Mouse (Mus musculus): ENCODE results near the gene Tbc1d1.

The Tbc1d1 gene

GRCm38 (mm10) chr5:64364432-64365125 is 208.5 kb downstream of the Tbc1d1 start:
- DNase-seq: peak; percentile 65

GRCm38 (mm10) chr5:64365187-64366066 is 209.3 kb downstream of the Tbc1d1 start:
- no peak for DNase-seq

GRCm38 (mm10) chr5:64366113-64366512 is 210.0 kb downstream of the Tbc1d1 start:
- no peak for DNase-seq

- peak; percentile 86 for DNase-seq
Observed at GRCm38 (mm10) chr5:64367426-64367825, 211.3 kb downstream of the Tbc1d1 start.

GRCm38 (mm10) chr5:64371331-64371831 is 215.3 kb downstream of the Tbc1d1 start:
- DNase-seq: no peak

- DNase-seq: no peak
Observed at GRCm38 (mm10) chr5:64372292-64372961, 216.3 kb downstream of the Tbc1d1 start.

- no peak for DNase-seq
Observed at GRCm38 (mm10) chr5:64373695-64374094, 217.6 kb downstream of the Tbc1d1 start.

GRCm38 (mm10) chr5:64375851-64376250 is 219.7 kb downstream of the Tbc1d1 start:
- no peak for DNase-seq

GRCm38 (mm10) chr5:64376466-64376865 is 220.4 kb downstream of the Tbc1d1 start:
- DNase-seq: no peak

GRCm38 (mm10) chr5:64377705-64378104 is 221.6 kb downstream of the Tbc1d1 start:
- no peak for DNase-seq

- DNase-seq: peak; percentile 77
Observed at GRCm38 (mm10) chr5:64378591-64379275, 222.6 kb downstream of the Tbc1d1 start.

- no peak for DNase-seq
Observed at GRCm38 (mm10) chr5:64379829-64380228, 223.7 kb downstream of the Tbc1d1 start.

GRCm38 (mm10) chr5:64380698-64381375 is 224.7 kb downstream of the Tbc1d1 start:
- DNase-seq: peak; percentile 77

- DNase-seq: peak; percentile 45
Observed at GRCm38 (mm10) chr5:64381538-64381937, 225.4 kb downstream of the Tbc1d1 start.

- peak; percentile 92 for DNase-seq
Observed at GRCm38 (mm10) chr5:64382451-64383057, 226.4 kb downstream of the Tbc1d1 start.

- DNase-seq: no peak
Observed at GRCm38 (mm10) chr5:64383215-64383614, 227.1 kb downstream of the Tbc1d1 start.

- DNase-seq: no peak
Observed at GRCm38 (mm10) chr5:64384546-64384945, 228.4 kb downstream of the Tbc1d1 start.

- no peak for DNase-seq
Observed at GRCm38 (mm10) chr5:64386996-64387395, 230.9 kb downstream of the Tbc1d1 start.

GRCm38 (mm10) chr5:64389202-64389929 is 233.3 kb downstream of the Tbc1d1 start:
- no peak for DNase-seq

- DNase-seq: no peak
Observed at GRCm38 (mm10) chr5:64391346-64391745, 235.2 kb downstream of the Tbc1d1 start.
